Mouse (Mus musculus) ES-CJ7 (cell line): Measurements from ENCODE around the gene Maml2.
A peak's percentile ranks its signal among the peaks of the same experiment; 100 is the strongest.

Experiments
- DNase-seq: peaks from one replicate; pipeline ENCODE4 v3.0.0; 2011; ENCODE audit warnings: low read depth, low spot score

Maml2 gene

GRCm38 (mm10) chr9:13297668-13298512 lies at the start of gene Maml2:
Gene Maml2, plus strand, starts transcription at chr9:13297957.
- peak; percentile 60 for DNase-seq

GRCm38 (mm10) chr9:13248104-13248503 lies 49.7 kb upstream of the Maml2 start:
- no peak for DNase-seq

GRCm38 (mm10) chr9:13251251-13251650 lies 46.5 kb upstream of the Maml2 start:
- DNase-seq = no peak

- DNase-seq = no peak
Observed at GRCm38 (mm10) chr9:13256726-13257125, 41.0 kb upstream of the Maml2 start.

GRCm38 (mm10) chr9:13258173-13258572 lies 39.6 kb upstream of the Maml2 start:
- DNase-seq = no peak

- DNase-seq = no peak
Observed at GRCm38 (mm10) chr9:13260980-13261379, 36.8 kb upstream of the Maml2 start.

GRCm38 (mm10) chr9:13273219-13273618 lies 24.5 kb upstream of the Maml2 start:
- no peak for DNase-seq

GRCm38 (mm10) chr9:13287482-13287881 lies 10.3 kb upstream of the Maml2 start:
- DNase-seq = no peak

- peak; percentile 52 for DNase-seq
Observed at GRCm38 (mm10) chr9:13296274-13297121, 1.3 kb upstream of the Maml2 start.

GRCm38 (mm10) chr9:13297122-13297667 lies 562 bp upstream of the Maml2 start:
- no peak for DNase-seq

- DNase-seq = no peak
Observed at GRCm38 (mm10) chr9:13298513-13298878, 739 bp downstream of the Maml2 start.

GRCm38 (mm10) chr9:13299190-13299589 lies 1.4 kb downstream of the Maml2 start:
- DNase-seq = no peak

GRCm38 (mm10) chr9:13300041-13300441 lies 2.3 kb downstream of the Maml2 start:
- no peak for DNase-seq

GRCm38 (mm10) chr9:13300891-13301782 lies 3.4 kb downstream of the Maml2 start:
- DNase-seq = no peak

- no peak for DNase-seq
Observed at GRCm38 (mm10) chr9:13302183-13302825, 4.5 kb downstream of the Maml2 start.

GRCm38 (mm10) chr9:13303099-13303771 lies 5.5 kb downstream of the Maml2 start:
- no peak for DNase-seq

- no peak for DNase-seq
Observed at GRCm38 (mm10) chr9:13303976-13304375, 6.2 kb downstream of the Maml2 start.

- DNase-seq = no peak
Observed at GRCm38 (mm10) chr9:13306471-13306870, 8.7 kb downstream of the Maml2 start.

GRCm38 (mm10) chr9:13307226-13307625 lies 9.5 kb downstream of the Maml2 start:
- DNase-seq = no peak

GRCm38 (mm10) chr9:13308718-13309117 lies 11.0 kb downstream of the Maml2 start:
- DNase-seq = no peak
